Mouse (Mus musculus): ENCODE data around the gene Klk1. TPM values are rescaled to one million over a fixed set of nuclear protein-coding genes. Genes with fewer than 3 reads are reported as not detected.

The Klk1 gene
- polyA plus RNA-seq, 1 experiment, result not detected

GRCm38 (mm10) chr7:44253023-44253616 lies 28.0 kb downstream of the Klk1 start:
- H3K27ac ChIP-seq (ENCODE audit: insufficient read depth, low read length), result no peak overlapping the region
- no peak overlapping the region for H3K4me3 ChIP-seq (ENCODE audit: insufficient read depth, low read length)
- no peaks in the 10 kb centered on the region for H3K4me1 ChIP-seq (ENCODE audit: control insufficient read depth, insufficient read depth, low read length)
- TF ChIP-seq POLR2A (IDR thresholded peaks at IDR 0.05; ENCODE audit: extremely low read depth, insufficient read depth, low read length) (no peak), CTCF (IDR thresholded peaks at IDR 0.05; ENCODE audit: extremely low read depth, insufficient read depth, low read length) (no peak)

DNA sequence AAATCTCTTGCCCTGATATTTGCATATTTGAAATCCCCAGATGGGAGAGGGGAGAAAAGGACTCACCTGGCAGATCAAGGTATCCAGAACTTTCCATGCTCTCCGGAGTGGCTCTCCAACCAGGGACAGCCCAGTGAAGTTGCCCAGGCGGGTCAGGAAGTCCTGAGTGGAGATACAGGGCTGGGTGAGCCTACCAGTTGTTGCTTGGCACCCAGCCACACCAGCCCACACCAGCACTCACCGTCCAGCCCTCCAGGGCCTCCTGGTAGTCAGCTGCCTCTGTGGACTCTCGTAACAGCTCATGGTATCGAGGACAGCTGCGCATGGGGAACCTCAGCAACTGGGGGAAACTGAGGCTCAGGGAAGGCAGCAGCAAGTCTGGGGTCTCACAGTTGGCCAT lies 29.8 kb downstream of the Klk1 start:
- Histone ChIP-seq H3K4me3 (ENCODE audit: insufficient read depth, low read length) (no peak overlapping the region), H3K27ac (ENCODE audit: insufficient read depth, low read length) (no peak overlapping the region), H3K4me1 (ENCODE audit: control insufficient read depth, insufficient read depth, low read length) (no peaks in the 10 kb centered on the region)
- no peak for TF ChIP-seq CTCF (IDR thresholded peaks at IDR 0.05; ENCODE audit: extremely low read depth, insufficient read depth, low read length)
- no peak for TF ChIP-seq POLR2A (IDR thresholded peaks at IDR 0.05; ENCODE audit: extremely low read depth, insufficient read depth, low read length)

GRCm38 (mm10) chr7:44257278-44257677 lies 32.1 kb downstream of the Klk1 start, which contains the start of gene Acp4:
Gene Acp4 (minus strand): TSS chr7:44257378.
- TF ChIP-seq POLR2A (IDR thresholded peaks at IDR 0.05; ENCODE audit: extremely low read depth, insufficient read depth, low read length), result no peak
- no peak for TF ChIP-seq CTCF (IDR thresholded peaks at IDR 0.05; ENCODE audit: extremely low read depth, insufficient read depth, low read length)
- Histone ChIP-seq H3K27ac (ENCODE audit: insufficient read depth, low read length) (no peak within 1 kb of the TSS), H3K4me3 (ENCODE audit: insufficient read depth, low read length) (no peak within 1 kb of the TSS), H3K4me1 (ENCODE audit: control insufficient read depth, insufficient read depth, low read length) (no peaks in the 10 kb centered on the region)

DNA sequence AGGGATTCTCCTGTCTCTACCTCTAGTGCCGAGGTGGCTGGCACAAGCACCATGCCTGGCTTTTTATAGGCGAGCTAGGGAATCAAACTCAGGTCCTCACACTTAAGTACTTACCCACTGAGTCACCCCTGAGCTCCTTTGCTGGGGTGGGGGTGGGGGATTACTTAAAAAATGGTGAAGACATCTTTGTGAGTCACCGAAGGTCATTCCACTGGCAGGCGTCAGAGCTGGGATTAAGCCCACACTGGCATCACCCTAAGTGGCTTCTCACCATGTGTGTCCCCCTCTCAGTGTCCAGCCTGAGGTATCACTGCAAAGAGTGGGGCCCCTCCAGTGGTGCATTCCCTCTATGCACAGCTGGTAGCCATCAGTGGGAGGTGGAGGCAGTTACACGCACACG lies 35.2 kb downstream of the Klk1 start:
- no peak for TF ChIP-seq POLR2A (IDR thresholded peaks at IDR 0.05; ENCODE audit: extremely low read depth, insufficient read depth, low read length)
- Histone ChIP-seq H3K4me1 (ENCODE audit: control insufficient read depth, insufficient read depth, low read length) (no peaks in the 10 kb centered on the region), H3K27ac (ENCODE audit: insufficient read depth, low read length) (no peak overlapping the region), H3K4me3 (ENCODE audit: insufficient read depth, low read length) (no peak overlapping the region)

DNA sequence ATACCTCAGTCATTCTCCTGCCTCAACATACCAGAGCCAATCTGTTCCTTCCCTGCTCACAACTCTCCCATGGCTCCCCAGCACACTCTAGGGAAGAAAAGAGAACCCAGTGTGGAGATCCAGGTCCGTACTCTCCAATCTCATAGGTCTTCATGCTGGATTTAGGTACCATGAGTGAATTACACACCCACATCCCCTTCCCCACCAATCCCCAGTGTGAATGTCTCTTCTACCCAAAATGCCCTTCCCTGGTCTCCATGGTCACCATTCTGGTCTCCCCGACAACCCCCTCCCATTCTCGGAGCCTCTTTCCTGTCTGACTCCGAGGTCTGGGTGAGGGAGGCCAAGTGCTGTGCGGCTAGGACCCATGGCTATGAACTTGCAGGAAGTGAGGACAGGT lies 36.0 kb downstream of the Klk1 start, which contains the start of gene Gm15517:
Gene Gm15517, plus strand, starts transcription at position 301 of the 400 bp plus-strand sequence.
- Histone ChIP-seq H3K27ac (ENCODE audit: insufficient read depth, low read length) (no peak within 1 kb of the TSS), H3K4me3 (ENCODE audit: insufficient read depth, low read length) (no peak within 1 kb of the TSS), H3K4me1 (ENCODE audit: control insufficient read depth, insufficient read depth, low read length) (no peaks in the 10 kb centered on the region)
- no peak for TF ChIP-seq POLR2A (IDR thresholded peaks at IDR 0.05; ENCODE audit: extremely low read depth, insufficient read depth, low read length)
- no peak for TF ChIP-seq CTCF (IDR thresholded peaks at IDR 0.05; ENCODE audit: extremely low read depth, insufficient read depth, low read length)

GRCm38 (mm10) chr7:44262791-44263643 lies 37.9 kb downstream of the Klk1 start:
- Histone ChIP-seq H3K27ac (ENCODE audit: insufficient read depth, low read length) (no peak overlapping the region), H3K4me3 (ENCODE audit: insufficient read depth, low read length) (peak overlapping the region; percentile 20), H3K4me1 (ENCODE audit: control insufficient read depth, insufficient read depth, low read length) (no peaks in the 10 kb centered on the region)
- TF ChIP-seq CTCF (IDR thresholded peaks at IDR 0.05; ENCODE audit: extremely low read depth, insufficient read depth, low read length) (peak; percentile 97), POLR2A (IDR thresholded peaks at IDR 0.05; ENCODE audit: extremely low read depth, insufficient read depth, low read length) (no peak)

GRCm38 (mm10) chr7:44268117-44268516 lies 43.0 kb downstream of the Klk1 start:
- TF ChIP-seq CTCF (IDR thresholded peaks at IDR 0.05; ENCODE audit: extremely low read depth, insufficient read depth, low read length), result no peak
- no peak for TF ChIP-seq POLR2A (IDR thresholded peaks at IDR 0.05; ENCODE audit: extremely low read depth, insufficient read depth, low read length)
- Histone ChIP-seq H3K4me1 (ENCODE audit: control insufficient read depth, insufficient read depth, low read length) (no peaks in the 10 kb centered on the region), H3K4me3 (ENCODE audit: insufficient read depth, low read length) (no peak overlapping the region), H3K27ac (ENCODE audit: insufficient read depth, low read length) (no peak overlapping the region)

- no peaks in the 10 kb centered on the region for H3K4me1 ChIP-seq (ENCODE audit: control insufficient read depth, insufficient read depth, low read length)
- no peak overlapping the region for H3K27ac ChIP-seq (ENCODE audit: insufficient read depth, low read length)
- TF ChIP-seq CTCF (IDR thresholded peaks at IDR 0.05; ENCODE audit: extremely low read depth, insufficient read depth, low read length) (no peak), POLR2A (IDR thresholded peaks at IDR 0.05; ENCODE audit: extremely low read depth, insufficient read depth, low read length) (no peak)
- H3K4me3 ChIP-seq (ENCODE audit: insufficient read depth, low read length), result no peak overlapping the region
These were observed 44.2 kb downstream of the Klk1 start for GRCm38 (mm10) chr7:44269397-44269796.

DNA sequence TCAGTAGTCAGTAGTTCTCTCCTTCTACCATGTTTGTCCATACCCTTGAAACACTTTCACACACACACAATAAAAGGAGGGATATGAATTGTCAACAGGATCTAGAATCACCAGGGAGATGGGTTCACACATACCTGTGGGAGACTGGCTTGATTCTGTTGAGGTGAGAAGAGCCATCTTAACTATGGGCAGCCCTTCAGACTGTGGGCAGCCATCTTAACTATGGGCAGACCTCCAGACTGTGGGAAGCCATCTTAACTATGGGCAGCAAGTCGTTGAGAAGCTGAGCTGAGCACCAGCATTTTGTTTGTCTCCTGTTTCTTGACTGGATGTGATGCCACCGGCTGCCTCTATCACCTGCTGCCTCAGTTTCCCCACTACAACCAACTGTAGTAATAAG lies 46.1 kb downstream of the Klk1 start:
- no peak for TF ChIP-seq CTCF (IDR thresholded peaks at IDR 0.05; ENCODE audit: extremely low read depth, insufficient read depth, low read length)
- TF ChIP-seq POLR2A (IDR thresholded peaks at IDR 0.05; ENCODE audit: extremely low read depth, insufficient read depth, low read length), result no peak
- Histone ChIP-seq H3K4me1 (ENCODE audit: control insufficient read depth, insufficient read depth, low read length) (no peaks in the 10 kb centered on the region), H3K4me3 (ENCODE audit: insufficient read depth, low read length) (no peak overlapping the region), H3K27ac (ENCODE audit: insufficient read depth, low read length) (no peak overlapping the region)

DNA sequence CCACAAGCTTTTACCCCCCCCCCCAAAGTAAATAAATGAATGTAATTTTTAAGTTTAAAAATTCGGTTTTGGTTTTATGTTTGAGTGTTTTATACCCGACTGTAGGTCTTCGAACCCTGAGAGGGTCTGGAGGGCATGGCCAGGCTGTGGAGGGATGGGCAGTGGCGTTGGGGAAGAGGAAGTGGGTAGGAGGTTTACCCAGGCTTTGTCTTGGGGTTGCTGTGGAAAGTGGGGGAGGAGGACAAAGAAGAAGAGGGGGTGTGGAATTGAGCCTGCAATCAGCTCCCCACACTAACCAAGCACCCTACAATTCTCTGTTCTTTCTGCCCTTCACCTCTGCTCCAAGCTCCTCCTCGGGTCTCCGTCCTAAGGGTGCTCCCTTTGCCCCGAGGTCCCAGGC lies 47.4 kb downstream of the Klk1 start:
- Histone ChIP-seq H3K4me1 (ENCODE audit: control insufficient read depth, insufficient read depth, low read length) (no peaks in the 10 kb centered on the region), H3K4me3 (ENCODE audit: insufficient read depth, low read length) (no peak overlapping the region), H3K27ac (ENCODE audit: insufficient read depth, low read length) (no peak overlapping the region)
- TF ChIP-seq POLR2A (IDR thresholded peaks at IDR 0.05; ENCODE audit: extremely low read depth, insufficient read depth, low read length), result no peak
- no peak for TF ChIP-seq CTCF (IDR thresholded peaks at IDR 0.05; ENCODE audit: extremely low read depth, insufficient read depth, low read length)
